Mouse (Mus musculus): ENCODE data around the gene Baiap2l1.
A peak's percentile ranks its signal among the peaks of the same experiment; 100 is the strongest.

DNA sequence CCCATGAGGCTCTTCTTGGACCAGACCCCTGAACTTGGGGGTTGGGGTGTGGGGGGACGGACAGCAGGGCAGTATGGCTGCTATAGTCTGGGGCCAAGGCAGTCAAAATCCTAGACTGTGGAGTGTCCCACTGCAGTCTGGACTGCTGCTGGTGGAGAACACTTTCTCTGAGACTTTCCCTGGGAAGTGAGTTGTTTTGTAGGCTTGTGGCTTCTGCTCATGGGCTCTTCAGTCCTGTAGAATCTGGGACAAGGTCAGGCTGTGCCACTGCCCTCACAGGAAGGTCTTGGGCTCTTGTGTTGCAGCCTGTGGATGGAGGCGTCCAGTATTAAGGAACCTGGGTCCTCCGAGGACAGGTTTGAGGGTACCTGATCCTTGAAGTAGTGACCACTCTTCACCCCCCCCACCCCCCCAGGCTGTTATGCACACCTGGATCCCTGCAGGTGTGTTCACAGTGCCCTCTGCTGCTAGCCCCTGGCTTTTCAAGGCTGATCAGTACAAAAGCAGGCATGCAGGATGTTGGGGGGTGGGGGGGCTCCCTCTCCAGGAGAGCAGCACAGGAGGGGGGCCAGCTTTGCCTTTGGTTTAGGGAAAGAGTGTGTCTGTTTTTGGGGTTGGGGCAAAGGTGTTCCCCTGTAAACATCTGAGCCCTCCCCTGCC is 100.3 kb downstream of the Baiap2l1 start:
- peak; percentile 33; the same call in 1 of the 2 replicates for TF ChIP-seq CTCF (conservative IDR thresholded peaks at IDR 0.05; ENCODE audit: insufficient read depth, insufficient read length, low read depth, low read length)
- no peak for TF ChIP-seq POLR2A (IDR thresholded peaks at IDR 0.05; ENCODE audit: low read depth, low read length)

Data from kidney, adult 2 months (tissue).